Mouse (Mus musculus) forebrain, postnatal 0 days (tissue): ENCODE results near the gene Bcl9. TPM values are rescaled to one million over a fixed set of nuclear protein-coding genes. Genes with fewer than 3 reads are reported as not detected.

ENCODE experiments used
- ATAC-seq: fragments of 200-750 bp; cut with Nextera tagmentation; 2 replicates; pipeline ENCODE4 v1.8.0; 2017; ENCODE audit warnings: mild to moderate bottlenecking, moderate library complexity
- DNase-seq: peaks from one replicate; pipeline ENCODE4 v3.0.0-alpha.2; 2015
- H3K27ac ChIP-seq: fragments of 300-500 bp; sonication (generic); 2 replicates; pipeline ENCODE4 v1.5.1; 2014; ENCODE audit warnings: low read depth, mild to moderate bottlenecking, antibody characterized with exemption, low read length, moderate library complexity, mixed read lengths
- H3K27me3 ChIP-seq: fragments of 300-500 bp; sonication (generic); 2 replicates; pipeline ENCODE4 v1.6.1; 2014; ENCODE audit warnings: mild to moderate bottlenecking, low read length, mixed read lengths; ENCODE audit not compliant: insufficient read depth
- H3K36me3 ChIP-seq: fragments of 300-500 bp; sonication (generic); 2 replicates; pipeline ENCODE4 v1.6.1; 2014; ENCODE audit warnings: mild to moderate bottlenecking, moderate library complexity; ENCODE audit not compliant: insufficient read depth
- H3K4me1 ChIP-seq: fragments of 300-500 bp; sonication (generic); 2 replicates; pipeline ENCODE4 v1.6.1; 2014; ENCODE audit warnings: antibody characterized with exemption; ENCODE audit not compliant: insufficient read depth
- H3K4me2 ChIP-seq: fragments of 300-500 bp; sonication (generic); 2 replicates; pipeline ENCODE4 v1.6.1; 2014; ENCODE audit warnings: low read depth, mild to moderate bottlenecking, moderate library complexity
- H3K4me3 ChIP-seq: fragments of 300-500 bp; sonication (generic); 2 replicates; pipeline ENCODE4 v1.5.1; 2014; ENCODE audit warnings: low read depth, low read length, mixed read lengths
- H3K9ac ChIP-seq: fragments of 300-500 bp; sonication (generic); 2 replicates; pipeline ENCODE4 v1.6.1; 2014; ENCODE audit warnings: mild to moderate bottlenecking
- H3K9me3 ChIP-seq: fragments of 300-500 bp; sonication (generic); 2 replicates; pipeline ENCODE4 v1.6.1; 2016; ENCODE audit warnings: low read length
- CTCF ChIP-seq: sonication (generic); IDR thresholded peaks from 2 replicates; pipeline ENCODE4 v1.5.1; 2016; ENCODE audit warnings: antibody characterized with exemption, control low read depth, low read depth
- WGBS: fragments of 180-500 bp; shearing (Covaris S2); extraction: QIAGEN DNeasy Blood & Tissue Kit; methylation state at CpG from one replicate; pipeline ENCODE4 v1.1.7; 2014; 5-methylcytosine and 5-hydroxymethylcytosine counted together
- polyA plus RNA-seq: library from polyadenylated mRNA; unstranded; fragments of >200 nt; fragmentation: Nextera tagmentation; extraction: Ambion mirVana; gene quantifications from 2 replicates; pipeline ENCODE4 v1.2.1, GENCODE M21; 2015
- total RNA-seq: library from RNA; depleted of rRNA; stranded (reverse); fragments of >200 nt; gene quantifications from 2 replicates; pipeline ENCODE4 v1.2.3, GENCODE M21; 2014; rRNA removed

Bcl9 gene
- total and polyA plus RNA-seq, 2 experiments from 2014 or later: 46.4 to 62.8 TPM

DNA sequence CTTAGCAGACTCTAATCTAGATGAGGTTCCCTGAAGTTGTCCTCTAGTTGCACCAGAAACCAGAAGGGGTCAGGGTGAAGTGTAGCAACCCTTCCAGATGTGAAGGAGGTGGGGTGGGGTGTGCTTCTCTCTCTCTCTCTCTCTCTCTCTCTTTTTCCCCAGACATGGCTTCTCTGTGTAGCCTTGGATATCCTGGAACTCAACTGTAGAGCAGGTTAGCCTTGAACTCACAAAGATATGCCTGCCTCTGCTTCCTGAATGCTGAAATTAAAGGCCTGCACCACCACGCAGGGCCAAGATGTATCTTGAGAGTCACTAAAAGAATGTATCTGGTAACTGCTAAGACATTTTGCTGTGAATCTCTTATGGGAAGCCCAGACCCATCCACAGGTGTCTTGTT is 140.4 kb downstream of the Bcl9 start:
- H3K4me1 ChIP-seq: peaks cover 6% of the 10 kb centered on the region; the same call in 1 of the 2 replicates
- no peaks in the 10 kb centered on the region for H3K9me3 ChIP-seq
- H3K27me3 ChIP-seq: no peaks in the 10 kb centered on the region
- DNase-seq (no peak), ATAC-seq (no peak)
- no peaks in the 10 kb centered on the region for H3K36me3 ChIP-seq
- TF ChIP-seq CTCF: no peak
- no peak overlapping the region for H3K9ac ChIP-seq
- no peak overlapping the region for H3K4me3 ChIP-seq
- H3K27ac ChIP-seq: no peak overlapping the region
- H3K4me2 ChIP-seq: no peak overlapping the region
- WGBS: 76% methylated on average over 1 of the region's 1 CpGs

DNA sequence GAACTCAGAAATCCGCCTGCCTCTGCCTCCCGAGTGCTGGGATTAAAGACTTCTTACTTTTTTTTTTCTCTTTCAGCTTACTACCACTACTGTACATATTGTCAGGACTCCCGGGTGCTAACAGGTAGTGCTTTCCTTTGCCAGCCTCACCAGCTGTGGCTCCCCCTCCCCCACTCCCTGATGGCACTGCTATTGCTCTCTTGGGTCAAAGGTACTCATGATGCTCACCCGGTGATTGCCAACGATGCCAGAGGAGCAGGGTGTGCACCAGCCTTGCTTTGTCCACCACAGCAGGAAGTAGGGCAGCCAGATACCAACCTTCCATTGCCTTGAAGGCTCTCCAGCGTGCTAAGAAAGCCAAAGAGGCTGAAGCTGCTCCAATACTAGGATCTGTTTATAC is 141.3 kb downstream of the Bcl9 start:
- DNase-seq (no peak), ATAC-seq (no peak)
- Histone ChIP-seq H3K4me3 (no peak overlapping the region), H3K9me3 (no peaks in the 10 kb centered on the region), H3K4me1 (peaks cover 6% of the 10 kb centered on the region; the same call in 1 of the 2 replicates), H3K27ac (no peak overlapping the region), H3K9ac (no peak overlapping the region), H3K4me2 (no peak overlapping the region), H3K27me3 (no peaks in the 10 kb centered on the region), H3K36me3 (no peaks in the 10 kb centered on the region)
- TF ChIP-seq CTCF: no peak
- WGBS: 92% methylated on average over 6 of the region's 6 CpGs

Other genes with a start within 250 kb of the Bcl9 start
- 17.4 and 19.1 TPM in 2 replicates for gene Acp6, start 139.1 kb downstream of the Bcl9 start, total RNA-seq
- gene Acp6, start 139.1 kb downstream of the Bcl9 start, polyA plus RNA-seq: 11.2 and 11.3 TPM in 2 replicates
- gene Olfr1402, start 124.1 kb upstream of the Bcl9 start, total RNA-seq: not detected in 2 replicates
- gene Olfr1402, start 124.1 kb upstream of the Bcl9 start, polyA plus RNA-seq: not detected in 2 replicates